Mouse (Mus musculus): ENCODE measurements around the gene Litaf. TPM values are rescaled to one million over a fixed set of nuclear protein-coding genes. Genes with fewer than 3 reads are reported as not detected.
A peak's percentile ranks its signal among the peaks of the same experiment; 100 is the strongest.

Gene Litaf
- polyA plus RNA-seq, 1 experiment = 103 TPM

DNA sequence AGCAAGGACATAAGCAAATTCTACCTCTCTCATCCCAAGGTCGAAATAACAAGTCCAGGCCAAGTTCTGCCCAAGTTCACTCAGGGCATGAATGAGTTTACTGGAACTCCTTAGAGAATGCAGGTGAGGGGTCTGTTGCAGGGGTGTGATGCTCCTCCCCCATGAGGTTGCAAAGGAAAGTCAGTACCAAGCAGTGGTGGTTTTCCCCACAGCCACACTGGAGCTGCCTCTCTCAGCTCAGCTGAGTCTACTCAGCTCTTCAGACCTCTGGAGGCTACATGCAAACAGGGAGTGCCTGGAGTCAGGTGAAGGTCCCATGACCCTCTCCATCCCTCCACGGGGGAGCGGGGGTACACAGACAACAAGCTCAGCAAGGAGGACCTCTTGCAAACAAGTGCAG lies 108.2 kb downstream of the Litaf start:
- peaks cover 14% of the 10 kb centered on the region for H3K36me3 ChIP-seq (ENCODE audit: control insufficient read depth, insufficient read depth)
- TF ChIP-seq E2F4 (IDR thresholded peaks at IDR 0.05; ENCODE audit: insufficient read depth) (no peak), SRF (IDR thresholded peaks at IDR 0.05; ENCODE audit: control insufficient read depth, insufficient read length, low read depth) (no peak), MYOD1 (IDR thresholded peaks at IDR 0.05; ENCODE audit: control insufficient read depth in 1 of 3, insufficient read length in 2 of 3, low read depth in 2 of 3) (no peak), REST (IDR thresholded peaks at IDR 0.05; ENCODE audit: insufficient read depth, insufficient read length) (no peak), CEBPB (IDR thresholded peaks at IDR 0.05; ENCODE audit: insufficient read depth, poor library complexity, severe bottlenecking) (no peak), POLR2AphosphoS2 (IDR thresholded peaks at IDR 0.05; ENCODE audit: insufficient read length, low read depth) (no peak), TCF12 (IDR thresholded peaks at IDR 0.05; ENCODE audit: insufficient read depth, poor library complexity, severe bottlenecking) (no peak), TCF3 (IDR thresholded peaks at IDR 0.05; ENCODE audit: insufficient read length, low read depth) (no peak), MAX (IDR thresholded peaks at IDR 0.05; ENCODE audit: low read depth) (no peak), MYOG (IDR thresholded peaks at IDR 0.05; ENCODE audit: control insufficient read depth in 1 of 3, insufficient read depth in 1 of 3, insufficient read length in 2 of 3, low read depth in 2 of 3) (no peak), POLR2A (IDR thresholded peaks at IDR 0.05; ENCODE audit: insufficient read length, low read depth) (no peak), USF1 (IDR thresholded peaks at IDR 0.05; ENCODE audit: low read depth) (no peak)
- H3K79me2 ChIP-seq (ENCODE audit: control insufficient read depth, insufficient read depth) = no peaks in the 10 kb centered on the region
- H3ac ChIP-seq (ENCODE audit: control insufficient read depth, insufficient read length) = no peak overlapping the region
- H3K4me2 ChIP-seq (ENCODE audit: low read depth) = no peak overlapping the region
- no peak overlapping the region for H3K4me3 ChIP-seq
- H3K27me3 ChIP-seq (ENCODE audit: control insufficient read depth, insufficient read depth, insufficient read length) = no peaks in the 10 kb centered on the region

DNA sequence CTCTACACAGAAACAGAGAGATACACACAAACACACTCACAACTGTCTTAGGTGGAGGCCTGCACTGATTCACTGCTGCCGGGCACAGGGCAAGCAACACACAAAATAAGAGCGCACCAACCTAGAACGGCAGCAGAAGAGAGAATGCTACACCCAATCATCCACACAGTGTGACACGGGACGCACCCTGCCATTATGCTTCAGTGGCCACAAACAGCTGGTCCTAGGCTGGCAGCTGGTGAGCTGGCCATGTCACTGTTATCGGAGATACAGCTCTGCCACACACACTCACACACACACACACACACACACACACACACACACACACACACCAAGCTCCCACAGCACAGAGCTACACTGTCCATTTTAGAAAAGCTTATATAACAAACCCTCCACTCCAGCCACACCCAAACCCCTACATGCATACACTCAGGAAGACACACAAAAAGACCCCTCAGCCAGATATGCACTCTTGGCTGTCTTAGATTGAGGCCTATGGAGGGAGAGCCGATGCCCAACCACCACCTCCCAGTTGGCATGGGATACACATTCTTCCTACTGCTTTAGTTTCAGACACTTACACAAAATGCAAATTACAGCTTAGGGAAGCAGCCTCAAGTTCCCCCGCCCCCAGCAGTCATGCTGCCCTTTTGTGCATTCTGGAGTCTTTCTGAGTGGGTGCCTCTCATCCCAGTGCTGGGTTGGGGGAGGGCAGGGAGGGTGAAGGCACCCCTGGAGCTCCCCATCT lies 108.8 kb downstream of the Litaf start:
- no peaks in the 10 kb centered on the region for H3K27me3 ChIP-seq (ENCODE audit: control insufficient read depth, insufficient read depth, insufficient read length)
- peaks cover 10% of the 10 kb centered on the region for H3K36me3 ChIP-seq (ENCODE audit: control insufficient read depth, insufficient read depth)
- H3K79me2 ChIP-seq (ENCODE audit: control insufficient read depth, insufficient read depth) = no peaks in the 10 kb centered on the region
- no peak overlapping the region for H3K4me2 ChIP-seq (ENCODE audit: low read depth)
- H3ac ChIP-seq (ENCODE audit: control insufficient read depth, insufficient read length) = no peak overlapping the region
- TF ChIP-seq POLR2A (IDR thresholded peaks at IDR 0.05; ENCODE audit: insufficient read length, low read depth) (no peak), MYOD1 (IDR thresholded peaks at IDR 0.05; ENCODE audit: control insufficient read depth in 1 of 3, insufficient read length in 2 of 3, low read depth in 2 of 3) (peak; percentile 40 to 90 (median 75)), TCF12 (IDR thresholded peaks at IDR 0.05; ENCODE audit: insufficient read depth, poor library complexity, severe bottlenecking) (peak; percentile 55), POLR2AphosphoS2 (IDR thresholded peaks at IDR 0.05; ENCODE audit: insufficient read length, low read depth) (peak; percentile 61), MYOG (IDR thresholded peaks at IDR 0.05; ENCODE audit: control insufficient read depth in 1 of 3, insufficient read depth in 1 of 3, insufficient read length in 2 of 3, low read depth in 2 of 3) (peak; percentile 80 to 94 (median 92)), TCF3 (IDR thresholded peaks at IDR 0.05; ENCODE audit: insufficient read length, low read depth) (peak; percentile 79)
- H3K4me3 ChIP-seq = no peak overlapping the region

DNA sequence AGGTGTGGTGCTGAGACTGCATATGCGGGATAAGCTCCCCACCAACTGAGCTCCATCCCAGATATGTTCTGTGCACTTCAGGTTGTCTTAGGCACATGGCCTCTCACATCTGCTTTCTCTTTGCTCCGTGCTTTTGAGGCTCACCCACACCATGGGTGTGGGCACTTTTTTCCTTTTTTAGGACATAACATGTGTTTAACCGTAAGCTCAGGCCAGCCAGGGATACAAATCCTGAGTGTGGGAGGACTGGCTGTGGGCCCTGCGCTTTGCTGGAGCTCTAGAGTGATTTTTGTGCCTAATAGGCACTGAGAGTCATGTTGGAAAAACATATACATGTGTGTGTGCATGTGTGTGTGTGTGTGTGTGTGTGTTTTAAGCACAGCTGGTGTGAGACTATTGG lies 110.9 kb downstream of the Litaf start:
- Histone ChIP-seq H3ac (ENCODE audit: control insufficient read depth, insufficient read length) (no peak overlapping the region), H3K4me2 (ENCODE audit: low read depth) (no peak overlapping the region), H3K4me3 (no peak overlapping the region), H3K79me2 (ENCODE audit: control insufficient read depth, insufficient read depth) (no peaks in the 10 kb centered on the region), H3K27me3 (ENCODE audit: control insufficient read depth, insufficient read depth, insufficient read length) (no peaks in the 10 kb centered on the region), H3K36me3 (ENCODE audit: control insufficient read depth, insufficient read depth) (peaks cover 10% of the 10 kb centered on the region)
- TF ChIP-seq MYOG (IDR thresholded peaks at IDR 0.05; ENCODE audit: control insufficient read depth in 1 of 3, insufficient read depth in 1 of 3, insufficient read length in 2 of 3, low read depth in 2 of 3) (no peak), E2F4 (IDR thresholded peaks at IDR 0.05; ENCODE audit: insufficient read depth) (no peak), POLR2AphosphoS2 (IDR thresholded peaks at IDR 0.05; ENCODE audit: insufficient read length, low read depth) (no peak), TCF12 (IDR thresholded peaks at IDR 0.05; ENCODE audit: insufficient read depth, poor library complexity, severe bottlenecking) (no peak), USF1 (IDR thresholded peaks at IDR 0.05; ENCODE audit: low read depth) (no peak), SRF (IDR thresholded peaks at IDR 0.05; ENCODE audit: control insufficient read depth, insufficient read length, low read depth) (no peak), MAX (IDR thresholded peaks at IDR 0.05; ENCODE audit: low read depth) (no peak), CEBPB (IDR thresholded peaks at IDR 0.05; ENCODE audit: insufficient read depth, poor library complexity, severe bottlenecking) (no peak), MYOD1 (IDR thresholded peaks at IDR 0.05; ENCODE audit: control insufficient read depth in 1 of 3, insufficient read length in 2 of 3, low read depth in 2 of 3) (no peak), POLR2A (IDR thresholded peaks at IDR 0.05; ENCODE audit: insufficient read length, low read depth) (no peak), TCF3 (IDR thresholded peaks at IDR 0.05; ENCODE audit: insufficient read length, low read depth) (no peak), REST (IDR thresholded peaks at IDR 0.05; ENCODE audit: insufficient read depth, insufficient read length) (no peak)

DNA sequence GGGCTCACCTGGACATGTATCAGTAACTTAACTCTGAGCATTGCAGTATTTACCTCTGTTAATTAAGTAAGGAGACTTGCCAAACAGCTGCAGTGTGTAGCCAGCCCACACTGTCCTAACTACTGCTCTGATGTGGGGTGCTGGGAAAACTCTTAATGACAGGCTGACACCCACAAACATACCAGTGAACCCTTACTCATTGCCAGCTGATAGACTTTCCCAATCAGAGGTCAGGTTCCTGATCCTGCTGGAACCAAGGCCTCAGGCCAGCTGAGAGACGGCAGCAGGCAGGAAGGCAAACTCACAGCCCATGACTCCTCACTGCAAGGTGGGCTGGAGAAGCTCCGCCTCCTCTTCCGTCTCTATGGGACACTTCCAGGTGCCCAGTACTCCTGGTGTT lies 113.1 kb downstream of the Litaf start:
- TF ChIP-seq POLR2AphosphoS2 (IDR thresholded peaks at IDR 0.05; ENCODE audit: insufficient read length, low read depth) (peak; percentile 30), MYOD1 (IDR thresholded peaks at IDR 0.05; ENCODE audit: control insufficient read depth in 1 of 3, insufficient read length in 2 of 3, low read depth in 2 of 3) (no peak)
- no peaks in the 10 kb centered on the region for H3K79me2 ChIP-seq (ENCODE audit: control insufficient read depth, insufficient read depth)

DNA sequence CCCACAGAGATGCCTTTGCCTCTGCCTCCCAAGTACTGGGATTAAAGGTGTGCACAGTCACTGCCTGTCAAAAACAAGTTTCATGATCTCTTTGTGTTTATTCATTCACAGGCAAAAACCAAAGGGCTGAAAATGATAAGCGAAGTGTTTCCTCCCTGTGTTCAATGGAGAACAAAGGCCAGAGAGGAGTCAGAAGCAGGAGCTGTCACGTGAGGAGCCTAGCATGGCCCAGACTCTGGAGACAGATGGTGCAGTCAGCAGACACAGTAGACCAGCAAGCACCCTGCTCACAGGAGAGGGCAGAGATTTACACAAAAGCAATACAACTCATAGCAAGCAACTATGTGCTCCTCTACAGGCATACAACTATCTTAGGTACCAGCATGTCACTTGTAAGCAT lies 113.9 kb downstream of the Litaf start:
- no peaks in the 10 kb centered on the region for H3K36me3 ChIP-seq (ENCODE audit: control insufficient read depth, insufficient read depth)
- no peak overlapping the region for H3K4me2 ChIP-seq (ENCODE audit: low read depth)
- H3K4me3 ChIP-seq = no peak overlapping the region
- TF ChIP-seq SRF (IDR thresholded peaks at IDR 0.05; ENCODE audit: control insufficient read depth, insufficient read length, low read depth) (no peak), MYOG (IDR thresholded peaks at IDR 0.05; ENCODE audit: control insufficient read depth in 1 of 3, insufficient read depth in 1 of 3, insufficient read length in 2 of 3, low read depth in 2 of 3) (no peak), TCF12 (IDR thresholded peaks at IDR 0.05; ENCODE audit: insufficient read depth, poor library complexity, severe bottlenecking) (no peak), USF1 (IDR thresholded peaks at IDR 0.05; ENCODE audit: low read depth) (peak; percentile 8)
- H3K27me3 ChIP-seq (ENCODE audit: control insufficient read depth, insufficient read depth, insufficient read length) = no peaks in the 10 kb centered on the region
- no peaks in the 10 kb centered on the region for H3K79me2 ChIP-seq (ENCODE audit: control insufficient read depth, insufficient read depth)
- no peak overlapping the region for H3ac ChIP-seq (ENCODE audit: control insufficient read depth, insufficient read length)

More for the DNA sequence above, 113.1 kb downstream of the Litaf start:
- H3ac ChIP-seq (ENCODE audit: control insufficient read depth, insufficient read length) = no peak overlapping the region
- no peak overlapping the region for H3K4me2 ChIP-seq (ENCODE audit: low read depth)
- no peaks in the 10 kb centered on the region for H3K27me3 ChIP-seq (ENCODE audit: control insufficient read depth, insufficient read depth, insufficient read length)
- no peak overlapping the region for H3K4me3 ChIP-seq
- no peaks in the 10 kb centered on the region for H3K36me3 ChIP-seq (ENCODE audit: control insufficient read depth, insufficient read depth)
